Mouse (Mus musculus) kidney, embryonic 15.5 days (tissue): ENCODE measurements around the gene Npc1l1. TPM values are rescaled to one million over a fixed set of nuclear protein-coding genes. Genes with fewer than 3 reads are reported as not detected.

Source experiments
- ATAC-seq: fragments of 200-750 bp; cut with Nextera tagmentation; replicated peaks from 2 replicates; pipeline ENCODE4 v1.8.0; 2017; ENCODE audit warnings: moderate TSS enrichment; ENCODE audit not compliant: low FRiP score
- H3K27ac ChIP-seq: fragments of 300-500 bp; sonication (generic); 2 replicates; pipeline ENCODE4 v1.5.1; 2015; ENCODE audit warnings: mild to moderate bottlenecking, inconsistent platforms
- H3K27me3 ChIP-seq: fragments of 300-500 bp; sonication (generic); 2 replicates; pipeline ENCODE4 v1.6.1; 2015; ENCODE audit warnings: inconsistent platforms
- H3K36me3 ChIP-seq: fragments of 300-500 bp; sonication (generic); 2 replicates; pipeline ENCODE4 v1.6.1; 2015; ENCODE audit warnings: inconsistent platforms
- H3K4me1 ChIP-seq: fragments of 300-500 bp; sonication (generic); 2 replicates; pipeline ENCODE4 v1.6.1; 2015; ENCODE audit warnings: inconsistent platforms
- H3K4me2 ChIP-seq: fragments of 300-500 bp; sonication (generic); 2 replicates; pipeline ENCODE4 v1.6.1; 2015; ENCODE audit warnings: moderate library complexity, mild to moderate bottlenecking, inconsistent platforms
- H3K4me3 ChIP-seq: fragments of 300-500 bp; sonication (generic); replicated peaks from 2 replicates; pipeline ENCODE4 v1.5.1; 2015; ENCODE audit warnings: mild to moderate bottlenecking, inconsistent platforms
- H3K9ac ChIP-seq: fragments of 300-500 bp; sonication (generic); 2 replicates; pipeline ENCODE4 v1.6.1; 2015; ENCODE audit warnings: mild to moderate bottlenecking, inconsistent platforms
- H3K9me3 ChIP-seq: fragments of 300-500 bp; sonication (generic); replicated peaks from 2 replicates; pipeline ENCODE4 v1.6.1; 2016; ENCODE audit warnings: inconsistent platforms
- WGBS: fragments of 180-500 bp; shearing (Covaris S2); methylation state at CpG from one replicate; pipeline ENCODE4 v1.1.7; 2015; ENCODE audit warnings: mixed read lengths; 5-methylcytosine and 5-hydroxymethylcytosine counted together
- polyA plus RNA-seq: library from polyadenylated mRNA; unstranded; fragments of >200 nt; fragmentation: Nextera tagmentation; extraction: Ambion mirVana; gene quantifications from 2 replicates; pipeline ENCODE4 v1.2.1, GENCODE M21; 2015

Npc1l1 gene
- polyA plus RNA-seq, 1 experiment from 2014 or later: 0.06 TPM

- no peak overlapping the region for H3K4me3 ChIP-seq
- no peak overlapping the region; the same call in 1 of the 2 replicates for H3K4me2 ChIP-seq
- H3K36me3 ChIP-seq: no peaks in the 10 kb centered on the region
- peak overlapping the region; percentile 82 for H3K27ac ChIP-seq
- no peak for ATAC-seq
- peaks cover 49% of the 10 kb centered on the region for H3K4me1 ChIP-seq
- no peaks in the 10 kb centered on the region for H3K9me3 ChIP-seq
- H3K9ac ChIP-seq: no peak overlapping the region
- 43% methylated on average over 8 of the region's 8 CpGs for WGBS
- H3K27me3 ChIP-seq: no peaks in the 10 kb centered on the region
Measured at GRCm38 (mm10) chr11:6177781-6178420, 52.0 kb downstream of the Npc1l1 start.

GRCm38 (mm10) chr11:6175506-6175905, 54.4 kb downstream of the Npc1l1 start:
- 53% methylated on average over 1 of the region's 1 CpGs for WGBS
- no peak overlapping the region for H3K9ac ChIP-seq
- no peak overlapping the region for H3K4me3 ChIP-seq
- no peaks in the 10 kb centered on the region for H3K36me3 ChIP-seq
- no peaks in the 10 kb centered on the region for H3K9me3 ChIP-seq
- no peak overlapping the region for H3K4me2 ChIP-seq
- H3K27me3 ChIP-seq: no peaks in the 10 kb centered on the region
- peaks cover 43% of the 10 kb centered on the region for H3K4me1 ChIP-seq
- no peak overlapping the region for H3K27ac ChIP-seq
- no peak for ATAC-seq

- no peak for ATAC-seq
- Histone ChIP-seq H3K36me3 (no peaks in the 10 kb centered on the region), H3K9ac (no peak overlapping the region), H3K9me3 (no peaks in the 10 kb centered on the region), H3K27ac (0 out of 2 replicates have a peak overlapping the region, but pooled peaks have one; percentile 54), H3K4me1 (peaks cover 43% of the 10 kb centered on the region), H3K4me2 (no peak overlapping the region), H3K27me3 (no peaks in the 10 kb centered on the region), H3K4me3 (no peak overlapping the region)
- 52% methylated on average over 7 of the region's 7 CpGs for WGBS
Measured at GRCm38 (mm10) chr11:6174719-6175118, 55.2 kb downstream of the Npc1l1 start.

- WGBS: 87% methylated on average over 2 of the region's 2 CpGs
- ATAC-seq: no peak
- H3K27me3 ChIP-seq: no peaks in the 10 kb centered on the region
- no peak overlapping the region for H3K4me3 ChIP-seq
- H3K9ac ChIP-seq: no peak overlapping the region
- H3K4me2 ChIP-seq: no peak overlapping the region
- no peak overlapping the region for H3K27ac ChIP-seq
- no peaks in the 10 kb centered on the region for H3K36me3 ChIP-seq
- H3K9me3 ChIP-seq: no peaks in the 10 kb centered on the region
- 0 out of 2 replicates have a peak, but pooled peaks cover 6% of the 10 kb centered on the region for H3K4me1 ChIP-seq
Measured at GRCm38 (mm10) chr11:6169041-6169663, 60.8 kb downstream of the Npc1l1 start.

GRCm38 (mm10) chr11:6166351-6166750, 63.6 kb downstream of the Npc1l1 start:
- Histone ChIP-seq H3K4me1 (0 out of 2 replicates have a peak, but pooled peaks cover 6% of the 10 kb centered on the region), H3K36me3 (no peaks in the 10 kb centered on the region), H3K9ac (no peak overlapping the region), H3K27me3 (no peaks in the 10 kb centered on the region), H3K27ac (no peak overlapping the region), H3K9me3 (no peaks in the 10 kb centered on the region), H3K4me3 (no peak overlapping the region), H3K4me2 (no peak overlapping the region)
- WGBS: 92% methylated on average over 12 of the region's 12 CpGs
- no peak for ATAC-seq

- Histone ChIP-seq H3K27ac (no peak overlapping the region), H3K9me3 (no peaks in the 10 kb centered on the region), H3K36me3 (no peaks in the 10 kb centered on the region), H3K4me1 (0 out of 2 replicates have a peak, but pooled peaks cover 6% of the 10 kb centered on the region), H3K27me3 (no peaks in the 10 kb centered on the region), H3K4me3 (no peak overlapping the region), H3K4me2 (no peak overlapping the region), H3K9ac (no peak overlapping the region)
- ATAC-seq: no peak
- WGBS: 88% methylated on average over 7 of the region's 7 CpGs
Measured at GRCm38 (mm10) chr11:6165391-6166081, 64.4 kb downstream of the Npc1l1 start.

GRCm38 (mm10) chr11:6164781-6165180, 65.2 kb downstream of the Npc1l1 start:
- Histone ChIP-seq H3K4me2 (no peak overlapping the region), H3K4me3 (no peak overlapping the region), H3K27ac (no peak overlapping the region), H3K36me3 (no peaks in the 10 kb centered on the region), H3K9me3 (no peaks in the 10 kb centered on the region), H3K9ac (no peak overlapping the region), H3K4me1 (0 out of 2 replicates have a peak, but pooled peaks cover under 1% of the 10 kb centered on the region), H3K27me3 (no peaks in the 10 kb centered on the region)
- WGBS: 93% methylated on average over 7 of the region's 7 CpGs
- ATAC-seq: no peak

GRCm38 (mm10) chr11:6163706-6164105, 66.2 kb downstream of the Npc1l1 start:
- no peaks in the 10 kb centered on the region for H3K36me3 ChIP-seq
- no peak overlapping the region for H3K27ac ChIP-seq
- H3K9ac ChIP-seq: no peak overlapping the region
- ATAC-seq: no peak
- no peak overlapping the region for H3K4me3 ChIP-seq
- no peaks in the 10 kb centered on the region for H3K9me3 ChIP-seq
- no peaks in the 10 kb centered on the region for H3K27me3 ChIP-seq
- H3K4me1 ChIP-seq: no peaks in the 10 kb centered on the region
- H3K4me2 ChIP-seq: no peak overlapping the region
- WGBS: 88% methylated on average over 12 of the region's 12 CpGs

GRCm38 (mm10) chr11:6163062-6163461, 66.9 kb downstream of the Npc1l1 start:
- no peaks in the 10 kb centered on the region for H3K36me3 ChIP-seq
- no peak overlapping the region for H3K9ac ChIP-seq
- no peaks in the 10 kb centered on the region for H3K9me3 ChIP-seq
- WGBS: 97% methylated on average over 3 of the region's 3 CpGs
- no peak overlapping the region for H3K4me2 ChIP-seq
- H3K4me1 ChIP-seq: no peaks in the 10 kb centered on the region
- no peak overlapping the region for H3K4me3 ChIP-seq
- no peak overlapping the region for H3K27ac ChIP-seq
- H3K27me3 ChIP-seq: no peaks in the 10 kb centered on the region
- ATAC-seq: no peak

GRCm38 (mm10) chr11:6161549-6161948, 68.4 kb downstream of the Npc1l1 start:
- Histone ChIP-seq H3K27ac (no peak overlapping the region), H3K9ac (no peak overlapping the region), H3K4me1 (no peaks in the 10 kb centered on the region), H3K9me3 (no peaks in the 10 kb centered on the region), H3K36me3 (no peaks in the 10 kb centered on the region), H3K4me3 (no peak overlapping the region), H3K27me3 (no peaks in the 10 kb centered on the region), H3K4me2 (no peak overlapping the region)
- no peak for ATAC-seq
